In the genomic region with DNA sequence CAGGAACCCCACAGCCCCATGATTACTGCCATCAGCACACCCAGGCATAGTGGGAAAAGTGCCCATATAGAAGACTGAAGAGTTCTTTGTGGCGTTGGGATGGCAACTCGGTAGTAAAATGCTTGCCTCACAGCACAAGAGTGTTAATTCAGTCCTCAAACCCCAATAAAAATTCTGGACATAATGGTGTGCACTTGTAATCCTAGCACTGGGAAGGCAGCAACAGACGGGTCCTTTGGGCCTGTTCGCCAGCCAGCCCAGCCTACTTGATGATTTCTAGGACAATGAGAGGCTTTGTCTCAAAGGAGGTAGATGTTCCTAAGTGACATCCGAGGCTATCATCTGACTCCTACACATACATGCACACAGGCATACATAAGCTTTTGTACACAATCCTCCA, we compare ENCODE assay signal across 23 mouse cellular contexts. TPM values are rescaled to one million over a fixed set of nuclear protein-coding genes. Genes with fewer than 3 reads are reported as not detected.
"Had no signal": no experiment of that assay in that cellular context is flagged by ENCODE, and none has a peak within 500 bp of the region (broad histone marks: within the 10 kb centered on the region; RNA-seq: fewer than 3 reads in every experiment).

No protein-coding gene starts in this region.

- DNase-seq: kidney, adult 11 months; kidney, adult 9 months; kidney, postnatal 36 days; layer of hippocampus, adult 9-11 months; layer of hippocampus, postnatal 36 days; left cerebral cortex, postnatal 4 days; liver, embryonic 13.5 days; liver, postnatal 0 days; lung, postnatal 14 days; thymus, adult 2 months; thymus, postnatal 25 days had no signal

- H3K9ac ChIP-seq: limb, embryonic 15.5 days; liver, embryonic 13.5 days; liver, postnatal 0 days; lung, embryonic 15.5 days; midbrain, embryonic 13.5 days; stomach, embryonic 15.5 days had no signal

- H3K9me3 ChIP-seq: limb, embryonic 15.5 days; liver, embryonic 13.5 days; lung, embryonic 15.5 days; midbrain, embryonic 13.5 days; stomach, embryonic 15.5 days had no signal

- H3K4me3 ChIP-seq: limb, embryonic 15.5 days; liver, embryonic 13.5 days; lung, embryonic 15.5 days; midbrain, embryonic 13.5 days; stomach, embryonic 15.5 days had no signal

- ATAC-seq: liver, postnatal 0 days; midbrain, embryonic 13.5 days had no signal

- H3K36me3 ChIP-seq: limb, embryonic 15.5 days; liver, embryonic 13.5 days; lung, embryonic 15.5 days; midbrain, embryonic 13.5 days; stomach, embryonic 15.5 days had no signal

- H3K4me1 ChIP-seq: limb, embryonic 15.5 days; liver, embryonic 13.5 days; lung, embryonic 15.5 days; midbrain, embryonic 13.5 days; stomach, embryonic 15.5 days had no signal

- H3K4me2 ChIP-seq: limb, embryonic 15.5 days; liver, embryonic 13.5 days; lung, embryonic 15.5 days; midbrain, embryonic 13.5 days; stomach, embryonic 15.5 days had no signal

- H3K27ac ChIP-seq: kidney, postnatal 0 days; limb, embryonic 15.5 days; liver, embryonic 13.5 days; lung, embryonic 15.5 days; midbrain, embryonic 13.5 days; stomach, embryonic 15.5 days had no signal

- H3K27me3 ChIP-seq: limb, embryonic 15.5 days; liver, embryonic 13.5 days; lung, embryonic 15.5 days; midbrain, embryonic 13.5 days; stomach, embryonic 15.5 days had no signal

RNA-seq across cellular contexts. Expression of gene C2cd6, which starts 57.0 kb away (rescaled TPM):
- total RNA-seq: layer of hippocampus, adult 18-20 months; layer of hippocampus, postnatal 36 days; left cerebral cortex, adult 8-10 months; left cerebral cortex, postnatal 4 days; megakaryocyte-erythroid progenitor cell, adult 5-6 weeks; neutrophil, adult 5-6 weeks had no signal
- polyA plus RNA-seq: intestine, embryonic 14.5 days; kidney, postnatal 0 days; limb, embryonic 15.5 days; liver, embryonic 13.5 days; liver, postnatal 0 days; lung, embryonic 15.5 days; midbrain, embryonic 13.5 days; spleen, adult 2 months; stomach, embryonic 15.5 days; thymus, adult 2 months; urinary bladder, adult 2 months had no signal
